Mouse (Mus musculus) liver, adult 2 months (tissue): ENCODE results near the gene Tpte.

ENCODE experiments used
- CTCF ChIP-seq: fragments of 200-500 bp; IDR thresholded peaks from 2 replicates; pipeline ENCODE4 v1.5.1; 2011; ENCODE audit warnings: low read depth, low read length, control low read depth
- POLR2A ChIP-seq: fragments of 200-500 bp; IDR thresholded peaks from 2 replicates; pipeline ENCODE4 v1.6.1; 2011; ENCODE audit warnings: low read length, control low read depth; ENCODE audit not compliant: insufficient read depth; ENCODE audit errors: extremely low read depth

GRCm38 (mm10) chr8:22395256-22395655 lies 112.0 kb downstream of the Tpte start:
- TF ChIP-seq POLR2A (no peak), CTCF (no peak)
